Mouse (Mus musculus): ENCODE measurements around the gene Cnbd2.

GRCm38 (mm10) chr2:156421381-156422110 lies 109.4 kb downstream of the Cnbd2 start:
- TF ChIP-seq POLR2A (IDR thresholded peaks at IDR 0.05; ENCODE audit: low read depth, low read length) (no peak), CTCF (conservative IDR thresholded peaks at IDR 0.05; ENCODE audit: insufficient read depth, insufficient read length, low read depth, low read length) (no peak)

Measured in kidney, adult 2 months (tissue).